Mouse (Mus musculus) brain, adult 10 weeks (tissue): ENCODE measurements around the gene Cited1. TPM values are rescaled to one million over a fixed set of nuclear protein-coding genes. Genes with fewer than 3 reads are reported as not detected.

ENCODE experiments used
- polyA plus RNA-seq: library from polyadenylated mRNA; stranded (reverse); fragments of 350-450 nt; fragmentation: Illumina TruSeq; extraction: RNeasy Lipid Tissue Mini Kit (QIAGEN cat#74804); gene quantifications from one replicate; pipeline ENCODE4 v1.2.3, GENCODE M21; 2015; ENCODE audit warnings: low read depth, low replicate concordance

Cited1 gene
- polyA plus RNA-seq, result 6.4 TPM

DNA sequence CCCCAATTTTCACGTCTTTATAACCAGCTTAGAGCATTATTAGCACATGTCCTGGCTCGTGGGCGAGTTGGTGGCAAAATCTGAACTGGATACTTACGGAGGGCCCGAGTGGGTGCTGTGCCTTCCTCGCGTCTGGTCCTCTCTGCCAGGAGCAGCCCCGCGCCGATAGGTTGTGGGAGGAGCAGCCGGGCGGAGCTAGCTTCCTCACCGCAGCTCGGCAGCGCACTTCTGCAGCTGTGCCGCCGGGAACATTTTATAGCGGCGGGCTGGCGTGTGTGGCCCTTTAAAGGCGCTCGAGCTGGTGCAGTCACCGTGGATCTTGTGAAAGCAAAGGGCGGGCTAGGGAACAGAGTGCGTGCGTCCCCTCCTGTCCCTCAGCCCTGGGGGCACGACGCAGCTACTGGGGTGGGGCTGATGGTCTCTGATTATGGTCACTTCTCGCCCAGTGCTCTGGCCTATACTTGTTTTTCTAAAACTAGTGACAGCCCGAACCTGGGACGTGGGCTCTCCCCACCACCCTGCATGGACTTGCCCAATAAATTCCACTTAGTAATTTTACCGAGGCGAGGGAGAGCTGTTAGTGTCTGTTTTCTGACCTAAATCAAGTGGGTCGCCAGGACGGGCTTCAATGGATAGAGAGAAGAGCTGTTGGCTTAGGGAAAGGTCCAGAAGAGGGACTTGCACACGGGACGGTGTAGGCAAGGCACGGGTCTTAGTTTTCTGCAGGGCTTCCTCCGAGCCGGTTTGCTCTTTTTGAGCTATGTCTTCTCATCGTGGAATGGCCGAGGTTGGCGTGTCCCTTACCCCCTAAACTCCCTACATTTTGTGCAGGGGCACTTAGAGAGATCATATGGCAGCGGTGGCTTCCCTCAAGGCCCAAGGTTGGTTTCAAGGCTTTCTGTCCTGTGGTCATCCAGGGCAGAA is at the start of gene Cited1:
TSS of gene Cited1 (minus strand) at position 245 of the 924 bp plus-strand sequence.

Other genes with a start within 250 kb of the Cited1 start
- 28.4 TPM for gene Rtl5, start 180.9 kb downstream of the Cited1 start, polyA plus RNA-seq
- gene Pin4, start 132.7 kb downstream of the Cited1 start, polyA plus RNA-seq, result 112 TPM
- gene Ercc6l, start 95.1 kb downstream of the Cited1 start, polyA plus RNA-seq, result not detected
- 767 TPM for gene Rps4x, start 62.8 kb downstream of the Cited1 start, polyA plus RNA-seq